Mouse (Mus musculus): ENCODE measurements around the gene Pygb. TPM values are rescaled to one million over a fixed set of nuclear protein-coding genes. Genes with fewer than 3 reads are reported as not detected.

Pygb gene
- total RNA-seq, 2 experiments from 2014 or later: 374 to 404 TPM

GRCm38 (mm10) chr2:150787234-150787771, 768 bp downstream of the Pygb start:
- intact Hi-C loops (cut with DNase I): loop anchor here (5.0 kb wide), 2 partner anchors 35 to 180 kb away; partner anchors contain the start of gene Apmap

GRCm38 (mm10) chr2:150788768-150789550, 2.4 kb downstream of the Pygb start:
- intact Hi-C loops (cut with DNase I): loop anchor here (2.0 to 5.0 kb wide), 3 partner anchors 18 to 182 kb away; partner anchors contain the start of gene Apmap

More at GRCm38 (mm10) chr2:150787234-150787771, 768 bp downstream of the Pygb start:
- DNase-seq: peak; percentile 41 to 60

GRCm38 (mm10) chr2:150793320-150793719, 6.8 kb downstream of the Pygb start:
- DNase-seq: no peak
- intact Hi-C loops (cut with DNase I): no loop called here

More at GRCm38 (mm10) chr2:150788768-150789550, 2.4 kb downstream of the Pygb start:
- DNase-seq: peak; percentile 92 to 94

GRCm38 (mm10) chr2:150798084-150798483, 11.5 kb downstream of the Pygb start:
- no peak for DNase-seq
- intact Hi-C loops (cut with DNase I): no loop called here

- intact Hi-C loops (cut with DNase I): loop anchor here (5.0 kb wide), 2 partner anchors 123 to 202 kb away; no protein-coding TSS in a partner anchor
- DNase-seq: no peak
These were observed 14.1 kb downstream of the Pygb start for GRCm38 (mm10) chr2:150800616-150801015.

- intact Hi-C loops (cut with DNase I): loop anchor here (5.0 kb wide), 2 partner anchors 126 to 199 kb away; no protein-coding TSS in a partner anchor
- DNase-seq: peak; percentile 43 to 45
These were observed 16.5 kb downstream of the Pygb start for GRCm38 (mm10) chr2:150803035-150803434.

- DNase-seq: no peak
- intact Hi-C loops (cut with DNase I): no loop called here
These were observed 21.8 kb downstream of the Pygb start for GRCm38 (mm10) chr2:150808381-150808780.

GRCm38 (mm10) chr2:150808812-150809211, 22.3 kb downstream of the Pygb start:
- intact Hi-C loops (cut with DNase I): no loop called here
- no peak for DNase-seq

GRCm38 (mm10) chr2:150810603-150811002, 24.1 kb downstream of the Pygb start:
- no peak for DNase-seq
- intact Hi-C loops (cut with DNase I): no loop called here

GRCm38 (mm10) chr2:150812816-150813215, 26.3 kb downstream of the Pygb start:
- no peak for DNase-seq
- intact Hi-C loops (cut with DNase I): no loop called here

- peak in 1 of 2 experiments; percentile 48 for DNase-seq
- intact Hi-C loops (cut with DNase I): no loop called here
These were observed 30.3 kb downstream of the Pygb start for GRCm38 (mm10) chr2:150816676-150817402.

- intact Hi-C loops (cut with DNase I): no loop called here
- DNase-seq: no peak
These were observed 32.2 kb downstream of the Pygb start for GRCm38 (mm10) chr2:150818742-150819141.

- intact Hi-C loops (cut with DNase I): no loop called here
- DNase-seq: no peak
These were observed 34.2 kb downstream of the Pygb start for GRCm38 (mm10) chr2:150820720-150821119.

GRCm38 (mm10) chr2:150822987-150823386, 36.5 kb downstream of the Pygb start:
- intact Hi-C loops (cut with DNase I): no loop called here
- DNase-seq: no peak

GRCm38 (mm10) chr2:150826426-150826825, 39.9 kb downstream of the Pygb start:
- intact Hi-C loops (cut with DNase I): loop anchor here (5.0 kb wide), 1 partner anchor 74 kb away; no protein-coding TSS in a partner anchor
- peak; percentile 45 to 62 for DNase-seq

- intact Hi-C loops (cut with DNase I): loop anchor here (1.0 to 5.0 kb wide), 2 partner anchors 76 to 172 kb away; no protein-coding TSS in a partner anchor
- no peak for DNase-seq
These were observed 41.6 kb downstream of the Pygb start for GRCm38 (mm10) chr2:150828164-150828563.

- no peak for DNase-seq
- intact Hi-C loops (cut with DNase I): loop anchor here (1.0 to 5.0 kb wide), 2 partner anchors 76 to 172 kb away; no protein-coding TSS in a partner anchor
These were observed 42.1 kb downstream of the Pygb start for GRCm38 (mm10) chr2:150828654-150829053.

GRCm38 (mm10) chr2:150830011-150830410, 43.5 kb downstream of the Pygb start:
- intact Hi-C loops (cut with DNase I): no loop called here
- DNase-seq: no peak

GRCm38 (mm10) chr2:150830911-150831441, 44.4 kb downstream of the Pygb start:
- intact Hi-C loops (cut with DNase I): no loop called here
- peak in 1 of 2 experiments; percentile 2 for DNase-seq

- peak; percentile 51 to 58 for DNase-seq
- intact Hi-C loops (cut with DNase I): no loop called here
These were observed 45.5 kb downstream of the Pygb start for GRCm38 (mm10) chr2:150832029-150832428.

- intact Hi-C loops (cut with DNase I): no loop called here
- peak; percentile 53 to 58 for DNase-seq
These were observed 48.1 kb downstream of the Pygb start for GRCm38 (mm10) chr2:150834616-150835015.
